Mouse (Mus musculus) hindbrain, embryonic 15.5 days (tissue): ENCODE data around the gene Amn. TPM values are rescaled to one million over a fixed set of nuclear protein-coding genes. Genes with fewer than 3 reads are reported as not detected.

ENCODE experiments used
- ATAC-seq: fragments of 200-750 bp; cut with Nextera tagmentation; 2 replicates; pipeline ENCODE4 v1.8.0; 2017; ENCODE audit warnings: low read depth, moderate number of reproducible peaks, moderate TSS enrichment; ENCODE audit not compliant: low FRiP score
- H3K27ac ChIP-seq: fragments of 300-500 bp; sonication (generic); replicated peaks from 2 replicates; pipeline ENCODE4 v1.5.1; 2015; ENCODE audit warnings: mild to moderate bottlenecking, inconsistent platforms
- H3K27me3 ChIP-seq: fragments of 300-500 bp; sonication (generic); 2 replicates; pipeline ENCODE4 v1.6.1; 2015; ENCODE audit warnings: control low read depth, inconsistent platforms
- H3K36me3 ChIP-seq: fragments of 300-500 bp; sonication (generic); 2 replicates; pipeline ENCODE4 v1.6.1; 2015; ENCODE audit warnings: control low read depth, inconsistent platforms
- H3K4me1 ChIP-seq: fragments of 300-500 bp; sonication (generic); replicated peaks from 2 replicates; pipeline ENCODE4 v1.6.1; 2015; ENCODE audit warnings: control low read depth, inconsistent platforms
- H3K4me2 ChIP-seq: fragments of 300-500 bp; sonication (generic); 2 replicates; pipeline ENCODE4 v1.6.1; 2015; ENCODE audit warnings: moderate library complexity, mild to moderate bottlenecking, inconsistent platforms
- H3K4me3 ChIP-seq: fragments of 300-500 bp; sonication (generic); 2 replicates; pipeline ENCODE4 v1.5.1; 2015; ENCODE audit warnings: mild to moderate bottlenecking, inconsistent platforms
- H3K9ac ChIP-seq: fragments of 300-500 bp; sonication (generic); 2 replicates; pipeline ENCODE4 v1.6.1; 2015; ENCODE audit warnings: inconsistent platforms
- H3K9me3 ChIP-seq: fragments of 300-500 bp; sonication (generic); 2 replicates; pipeline ENCODE4 v1.6.1; 2016; ENCODE audit warnings: control low read depth, inconsistent platforms
- WGBS: fragments of 180-500 bp; shearing (Covaris S2); methylation state at CpG from one replicate; pipeline ENCODE4 v1.1.7; 2015; 5-methylcytosine and 5-hydroxymethylcytosine counted together
- polyA plus RNA-seq: library from polyadenylated mRNA; unstranded; fragments of >200 nt; fragmentation: Nextera tagmentation; extraction: Ambion mirVana; gene quantifications from 2 replicates; pipeline ENCODE4 v1.2.1, GENCODE M21; 2015

The Amn gene
- polyA plus RNA-seq, 1 experiment from 2014 or later = 32.0 TPM

DNA sequence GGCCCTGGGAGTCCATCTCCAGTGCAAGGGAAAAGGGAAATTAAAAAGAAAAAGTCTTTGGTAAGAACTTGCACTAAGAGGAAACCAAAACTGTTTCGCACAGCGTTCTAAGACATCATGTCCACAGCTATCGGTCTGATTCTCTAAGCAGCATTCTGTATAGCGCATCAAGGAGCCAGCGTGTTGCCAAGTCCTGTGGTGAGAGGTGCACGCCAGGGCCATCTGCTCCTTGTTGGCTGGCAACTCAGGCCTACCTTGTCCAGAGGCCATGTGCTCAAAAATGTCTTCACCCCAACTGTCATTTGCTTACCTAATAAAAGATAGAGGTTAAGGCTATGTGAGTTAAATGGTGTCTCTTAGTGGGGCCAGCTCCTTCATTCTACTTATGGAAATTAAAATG, 29.0 kb upstream of the Amn start:
- Histone ChIP-seq H3K9ac (no peak overlapping the region), H3K27me3 (no peaks in the 10 kb centered on the region), H3K4me3 (no peak overlapping the region), H3K4me1 (no peaks in the 10 kb centered on the region), H3K4me2 (no peak overlapping the region), H3K27ac (no peak overlapping the region), H3K36me3 (peaks cover 19% of the 10 kb centered on the region), H3K9me3 (no peaks in the 10 kb centered on the region)
- WGBS = 91% methylated on average over 6 of the region's 6 CpGs
- ATAC-seq = no peak

DNA sequence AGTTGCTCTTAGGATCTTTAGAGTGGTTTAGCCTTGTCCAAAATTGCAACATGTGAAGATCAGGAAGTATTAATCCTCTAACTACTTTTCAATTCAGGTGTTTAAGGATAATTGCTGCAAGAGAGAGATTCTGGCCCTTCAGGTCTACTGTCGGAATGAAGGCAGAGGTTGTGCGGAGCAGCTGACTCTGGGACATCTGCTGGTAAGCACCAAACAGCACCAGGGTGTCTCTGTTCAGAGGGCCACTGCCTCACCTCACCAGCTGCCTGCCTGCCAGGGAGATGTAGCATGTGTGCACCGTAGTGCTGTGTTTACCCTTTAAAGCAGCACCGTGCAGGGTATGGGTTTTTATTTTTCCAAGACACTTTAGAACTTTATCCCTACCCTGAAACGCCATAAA, 28.5 kb upstream of the Amn start:
- Histone ChIP-seq H3K27ac (no peak overlapping the region), H3K27me3 (no peaks in the 10 kb centered on the region), H3K9ac (no peak overlapping the region), H3K4me1 (no peaks in the 10 kb centered on the region), H3K4me3 (no peak overlapping the region), H3K36me3 (peaks cover 19% of the 10 kb centered on the region), H3K9me3 (no peaks in the 10 kb centered on the region), H3K4me2 (no peak overlapping the region)
- 93% methylated on average over 5 of the region's 5 CpGs for WGBS
- ATAC-seq = no peak

DNA sequence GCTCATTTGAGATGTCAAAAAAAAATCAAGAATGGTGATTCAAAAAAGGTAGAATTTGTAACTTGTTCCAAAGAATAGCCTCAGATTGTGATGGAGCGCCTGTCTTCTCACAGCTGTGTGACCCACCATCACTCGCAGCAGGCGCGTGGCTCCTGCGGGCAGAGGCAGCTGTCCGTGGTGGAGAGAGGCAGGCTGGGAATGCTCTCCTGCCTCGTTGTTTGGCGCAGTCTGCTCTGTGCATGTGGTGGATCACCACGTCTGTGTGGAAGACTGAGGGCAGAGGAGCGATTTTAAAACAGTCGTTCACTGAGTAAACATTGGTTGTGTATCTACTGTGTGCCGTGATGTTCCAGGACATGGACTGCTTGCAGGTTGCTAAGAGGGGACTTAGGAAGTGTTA, 27.2 kb upstream of the Amn start:
- no peak overlapping the region for H3K27ac ChIP-seq
- ATAC-seq = no peak
- no peak overlapping the region for H3K4me2 ChIP-seq
- H3K27me3 ChIP-seq = no peaks in the 10 kb centered on the region
- no peak overlapping the region for H3K9ac ChIP-seq
- no peaks in the 10 kb centered on the region for H3K9me3 ChIP-seq
- 91% methylated on average over 12 of the region's 12 CpGs for WGBS
- peaks cover 16% of the 10 kb centered on the region for H3K36me3 ChIP-seq
- no peaks in the 10 kb centered on the region for H3K4me1 ChIP-seq
- H3K4me3 ChIP-seq = no peak overlapping the region

DNA sequence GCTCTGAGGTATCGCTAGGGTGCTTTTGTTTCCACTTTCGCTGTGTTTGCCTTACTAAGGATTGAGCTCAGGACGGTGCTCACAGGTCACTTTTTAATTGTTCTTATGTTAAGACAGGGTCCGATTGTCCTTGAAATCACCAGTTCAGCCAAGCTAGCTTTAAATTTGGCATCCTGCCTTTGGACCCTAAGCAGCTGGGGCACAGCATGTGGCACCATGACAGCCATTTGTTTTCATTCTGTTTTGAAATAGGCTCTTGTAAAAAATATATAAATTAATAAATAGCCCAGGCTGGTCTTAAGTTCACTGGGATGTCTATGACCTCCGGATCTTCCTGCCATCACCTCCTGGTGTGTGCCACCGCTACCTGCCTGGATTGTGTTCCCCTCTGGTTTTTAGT, 25.8 kb upstream of the Amn start:
- ATAC-seq = no peak
- H3K9me3 ChIP-seq = no peaks in the 10 kb centered on the region
- no peaks in the 10 kb centered on the region for H3K27me3 ChIP-seq
- H3K36me3 ChIP-seq = peaks cover 16% of the 10 kb centered on the region
- no peaks in the 10 kb centered on the region for H3K4me1 ChIP-seq
- H3K4me2 ChIP-seq = no peak overlapping the region
- 77% methylated on average over 6 of the region's 6 CpGs for WGBS
- no peak overlapping the region for H3K27ac ChIP-seq
- no peak overlapping the region for H3K9ac ChIP-seq
- H3K4me3 ChIP-seq = no peak overlapping the region

DNA sequence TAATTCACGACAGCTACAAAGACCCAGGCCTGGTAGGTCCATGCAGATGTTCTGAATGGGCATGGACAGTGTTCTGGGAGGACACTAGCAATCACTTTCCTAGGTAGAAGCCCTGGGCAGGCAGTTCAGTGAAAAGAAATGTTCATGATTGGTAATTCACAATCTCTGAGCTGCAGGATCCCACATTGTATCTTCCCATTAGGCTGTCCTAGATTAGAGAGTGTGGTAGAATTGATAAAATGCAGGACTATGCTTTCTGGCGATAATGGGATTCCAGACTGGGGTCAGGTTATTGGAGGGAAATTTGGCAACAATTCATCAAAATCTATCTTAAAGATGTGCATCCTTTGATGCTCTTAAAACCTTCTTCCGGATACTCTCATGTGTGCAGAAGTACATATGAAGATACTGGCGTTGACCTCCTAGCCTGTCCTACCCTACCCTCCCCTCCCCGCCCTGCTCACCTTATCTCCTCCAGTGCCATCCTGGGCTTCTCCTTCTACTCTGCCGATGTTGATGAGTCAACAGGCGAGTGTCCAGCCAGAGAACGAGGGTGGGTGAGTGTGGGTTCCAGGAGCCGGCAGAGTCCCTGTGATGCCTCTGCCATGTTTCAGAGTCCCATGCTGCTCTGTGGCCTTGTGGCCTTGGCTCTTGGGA, 24.0 kb upstream of the Amn start:
- no peak overlapping the region for H3K9ac ChIP-seq
- H3K4me2 ChIP-seq = no peak overlapping the region
- peaks cover 23% of the 10 kb centered on the region for H3K36me3 ChIP-seq
- 93% methylated on average over 9 of the region's 9 CpGs for WGBS
- H3K9me3 ChIP-seq = no peaks in the 10 kb centered on the region
- no peaks in the 10 kb centered on the region for H3K27me3 ChIP-seq
- no peaks in the 10 kb centered on the region for H3K4me1 ChIP-seq
- H3K4me3 ChIP-seq = no peak overlapping the region
- ATAC-seq = no peak
- H3K27ac ChIP-seq = no peak overlapping the region

DNA sequence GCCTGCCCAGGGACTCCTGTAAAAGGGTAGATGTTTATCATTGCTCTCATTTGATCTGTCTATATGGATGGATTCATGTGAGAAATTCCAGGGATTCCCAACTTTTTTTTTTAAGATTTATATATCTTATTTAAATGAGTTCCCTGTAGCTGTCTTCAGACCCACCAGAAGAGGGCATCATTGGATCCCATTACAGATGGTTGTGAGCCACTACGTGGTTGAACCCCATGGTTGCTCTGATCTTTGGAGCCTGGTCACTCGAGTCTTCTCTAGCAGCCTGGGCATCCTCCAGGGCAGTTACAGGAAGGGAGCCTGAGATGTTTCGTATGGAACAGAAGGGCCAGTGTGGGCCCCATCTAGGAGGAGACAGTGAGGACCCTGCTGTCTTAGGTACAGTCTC, 21.8 kb upstream of the Amn start:
- WGBS = 74% methylated on average over 3 of the region's 3 CpGs
- Histone ChIP-seq H3K4me2 (no peak overlapping the region), H3K9me3 (no peaks in the 10 kb centered on the region), H3K27ac (no peak overlapping the region), H3K4me1 (no peaks in the 10 kb centered on the region), H3K27me3 (no peaks in the 10 kb centered on the region), H3K36me3 (peaks cover 18% of the 10 kb centered on the region), H3K4me3 (no peak overlapping the region), H3K9ac (no peak overlapping the region)
- no peak for ATAC-seq

DNA sequence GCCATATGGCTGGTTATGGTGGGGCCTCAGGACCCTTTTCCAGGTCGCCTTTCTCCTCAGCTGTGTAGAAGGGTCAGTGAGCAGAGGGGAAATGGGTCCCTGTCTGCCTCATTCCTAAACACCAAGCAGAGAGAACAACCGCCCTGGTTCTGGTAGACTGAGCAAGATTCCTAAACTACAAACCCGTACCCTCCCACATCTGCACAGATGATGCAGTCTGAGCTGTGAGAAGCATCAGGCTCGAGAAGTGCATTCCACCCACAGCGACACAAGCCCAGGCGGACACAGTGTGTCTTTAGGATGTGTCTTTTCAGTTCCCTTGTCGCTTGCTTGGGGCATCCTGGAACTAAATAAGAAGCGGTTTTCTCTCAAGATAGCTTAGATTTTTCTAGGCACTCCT, 20.8 kb upstream of the Amn start:
- Histone ChIP-seq H3K4me3 (no peak overlapping the region), H3K9ac (no peak overlapping the region), H3K4me1 (no peaks in the 10 kb centered on the region), H3K9me3 (no peaks in the 10 kb centered on the region), H3K27ac (no peak overlapping the region), H3K27me3 (no peaks in the 10 kb centered on the region), H3K36me3 (peaks cover 18% of the 10 kb centered on the region), H3K4me2 (no peak overlapping the region)
- WGBS = 90% methylated on average over 8 of the region's 8 CpGs
- ATAC-seq = no peak

DNA sequence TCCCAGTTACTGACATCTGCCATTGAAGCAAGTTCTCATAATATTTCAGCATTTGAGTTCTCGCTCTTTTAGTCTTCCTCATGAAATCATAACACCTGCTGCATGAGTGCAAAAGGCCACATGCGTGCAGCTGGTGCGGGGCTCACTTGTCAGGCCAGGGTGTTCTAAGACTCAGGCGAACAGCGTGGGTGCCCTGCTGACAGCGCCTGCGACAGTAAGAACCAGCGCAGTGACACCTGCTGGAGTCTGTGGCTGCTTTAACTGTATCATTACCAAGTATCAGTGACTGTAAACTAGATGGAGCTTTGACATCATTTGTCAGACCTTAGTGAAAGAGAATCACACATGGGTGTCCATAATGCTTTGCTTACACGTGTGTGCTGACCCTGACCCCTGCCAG, 19.7 kb upstream of the Amn start:
- Histone ChIP-seq H3K4me1 (no peaks in the 10 kb centered on the region), H3K4me3 (no peak overlapping the region), H3K27ac (no peak overlapping the region), H3K9me3 (no peaks in the 10 kb centered on the region), H3K4me2 (no peak overlapping the region), H3K9ac (no peak overlapping the region), H3K27me3 (no peaks in the 10 kb centered on the region), H3K36me3 (peaks cover 23% of the 10 kb centered on the region)
- 66% methylated on average over 9 of the region's 9 CpGs for WGBS
- no peak for ATAC-seq

DNA sequence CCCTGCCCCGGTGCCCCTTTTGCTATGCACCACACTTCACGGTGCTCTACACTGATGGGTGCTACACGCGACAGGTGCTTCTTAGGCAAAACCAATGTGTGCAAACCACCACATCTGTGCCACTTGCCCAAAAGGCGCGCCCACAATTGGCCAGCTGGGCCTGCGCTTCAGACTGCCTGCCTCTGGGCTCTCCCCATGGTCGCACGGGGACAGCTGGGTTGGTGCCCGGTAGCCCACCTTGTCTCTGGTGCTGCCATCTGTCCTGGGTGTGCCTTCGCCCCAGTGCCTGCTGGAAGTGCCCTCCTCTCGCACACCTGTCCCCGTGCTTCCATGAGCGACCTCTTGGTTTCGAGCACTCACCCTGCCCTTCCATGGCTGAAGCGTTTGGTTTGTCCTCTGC, 7.2 kb upstream of the Amn start:
- Histone ChIP-seq H3K4me1 (no peaks in the 10 kb centered on the region), H3K27me3 (no peaks in the 10 kb centered on the region), H3K4me3 (no peak overlapping the region), H3K4me2 (no peak overlapping the region), H3K27ac (no peak overlapping the region), H3K36me3 (peaks cover 10% of the 10 kb centered on the region; the same call in 1 of the 2 replicates), H3K9ac (no peak overlapping the region), H3K9me3 (no peaks in the 10 kb centered on the region)
- 92% methylated on average over 16 of the region's 16 CpGs for WGBS
- no peak for ATAC-seq

DNA sequence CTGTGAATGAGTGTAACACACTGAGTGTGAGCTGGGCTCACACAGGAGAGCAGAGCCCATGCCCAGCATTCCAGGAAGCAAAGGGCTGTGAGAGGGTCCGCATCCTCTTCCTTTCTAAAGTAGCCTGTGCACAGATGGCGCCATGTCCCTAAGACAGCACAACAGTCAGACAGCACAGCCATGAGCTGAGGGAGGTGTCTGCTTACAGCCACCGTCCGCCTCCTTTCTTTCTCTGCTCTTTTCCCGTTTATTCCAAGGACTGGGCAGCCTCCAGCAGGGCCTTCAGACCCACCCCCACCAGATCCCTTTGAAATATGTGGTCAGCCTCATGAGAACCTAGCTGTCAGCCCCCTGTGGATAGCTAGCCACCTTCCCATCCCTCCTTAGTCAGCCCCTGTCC, 5.7 kb upstream of the Amn start:
- 66% methylated on average over 5 of the region's 5 CpGs for whole genome bisulfite sequencing
- H3K36me3 ChIP-seq = peaks cover 10% of the 10 kb centered on the region; the same call in 1 of the 2 replicates
- no peak overlapping the region for H3K27ac ChIP-seq
- no peaks in the 10 kb centered on the region for H3K9me3 ChIP-seq
- H3K27me3 ChIP-seq = peaks cover 11% of the 10 kb centered on the region
- no peak for ATAC-seq
- H3K4me2 ChIP-seq = no peak overlapping the region
- no peaks in the 10 kb centered on the region for H3K4me1 ChIP-seq
- H3K4me3 ChIP-seq = no peak overlapping the region
- H3K9ac ChIP-seq = no peak overlapping the region

DNA sequence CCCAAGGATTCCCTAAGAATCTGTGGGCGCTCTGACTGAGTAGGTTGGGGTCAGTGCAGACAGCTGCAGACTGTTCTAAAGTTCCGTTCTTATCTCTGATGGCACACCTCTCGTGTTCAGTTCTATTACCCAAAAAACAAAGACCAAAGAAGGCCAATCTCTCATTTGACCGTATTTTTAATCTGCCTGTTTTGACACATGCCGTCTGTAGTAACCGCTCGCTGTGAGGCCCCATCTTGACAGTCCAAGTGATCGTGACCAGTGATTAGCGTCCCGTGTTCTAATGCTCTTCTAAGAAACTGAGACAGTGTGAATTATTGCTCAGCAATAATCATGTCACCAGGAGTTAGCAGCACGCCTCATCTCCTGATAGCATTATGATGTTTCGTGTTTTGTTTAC, 4.3 kb upstream of the Amn start:
- H3K4me1 ChIP-seq = no peaks in the 10 kb centered on the region
- no peak overlapping the region for H3K9ac ChIP-seq
- no peak overlapping the region for H3K4me2 ChIP-seq
- peaks cover 25% of the 10 kb centered on the region for H3K27me3 ChIP-seq
- no peaks in the 10 kb centered on the region for H3K9me3 ChIP-seq
- ATAC-seq = no peak
- peaks cover 5% of the 10 kb centered on the region; the same call in 1 of the 2 replicates for H3K36me3 ChIP-seq
- no peak overlapping the region for H3K27ac ChIP-seq
- WGBS = 88% methylated on average over 12 of the region's 12 CpGs
- no peak overlapping the region for H3K4me3 ChIP-seq

DNA sequence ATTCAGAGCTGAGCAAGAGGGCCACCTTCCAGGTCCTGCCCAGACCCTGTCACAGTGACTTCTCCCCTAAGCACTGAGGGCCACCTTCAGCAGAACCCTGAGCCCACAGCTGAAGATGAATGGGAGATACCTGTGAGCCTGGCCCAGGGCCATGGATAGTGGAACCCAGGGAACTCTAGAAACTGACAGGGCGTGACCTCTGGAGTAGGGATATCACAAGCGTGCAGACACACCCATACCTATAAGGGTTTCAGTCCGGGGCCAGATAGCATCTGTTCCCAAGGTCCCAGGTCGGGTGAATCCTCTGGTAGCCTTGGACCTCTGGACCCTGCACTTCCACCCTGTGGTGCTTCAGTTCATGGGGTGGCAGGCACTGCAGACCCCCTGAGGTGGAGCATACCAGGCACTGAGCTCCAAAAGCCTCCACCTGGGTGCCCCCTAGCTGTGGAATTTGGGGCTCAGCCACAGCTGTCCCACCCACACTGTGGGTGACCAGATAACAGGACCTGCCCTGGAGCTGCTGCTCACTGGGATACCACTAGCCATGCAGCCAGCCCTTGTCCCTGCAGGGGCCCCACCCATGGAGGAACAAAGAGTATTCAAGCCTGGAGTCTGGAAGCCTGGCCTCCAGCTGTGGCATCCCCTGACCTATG, 3.1 kb upstream of the Amn start:
- H3K27ac ChIP-seq = no peak overlapping the region
- WGBS = 75% methylated on average over 4 of the region's 4 CpGs
- no peaks in the 10 kb centered on the region for H3K4me1 ChIP-seq
- H3K27me3 ChIP-seq = peaks cover 36% of the 10 kb centered on the region
- no peak overlapping the region for H3K4me3 ChIP-seq
- no peak for ATAC-seq
- no peak overlapping the region for H3K9ac ChIP-seq
- H3K4me2 ChIP-seq = no peak overlapping the region
- H3K9me3 ChIP-seq = no peaks in the 10 kb centered on the region
- H3K36me3 ChIP-seq = no peaks in the 10 kb centered on the region; the same call in 1 of the 2 replicates

DNA sequence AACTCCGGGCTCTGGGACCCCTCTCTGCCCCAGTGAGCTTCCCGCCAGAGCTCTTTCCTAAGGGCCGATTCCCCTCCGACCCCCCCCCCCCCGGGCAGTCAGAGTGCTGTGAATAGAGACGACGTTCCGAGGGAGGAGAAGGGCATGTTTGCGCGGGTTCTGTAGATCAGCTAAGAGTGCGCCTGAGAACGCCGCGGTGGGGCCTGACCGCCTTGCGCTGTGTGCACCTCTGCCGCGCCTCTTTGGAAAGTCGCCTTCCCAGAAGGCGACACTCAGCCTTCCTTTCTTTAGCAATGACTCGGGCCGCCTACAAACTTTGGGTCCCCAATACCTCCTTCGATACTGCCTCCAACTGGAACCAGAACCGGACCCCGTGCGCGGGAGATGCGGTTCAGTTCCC, 511 bp downstream of the Amn start:
- Histone ChIP-seq H3K27me3 (peaks cover 71% of the 10 kb centered on the region), H3K4me2 (no peak overlapping the region), H3K4me3 (no peak overlapping the region), H3K4me1 (peaks cover 22% of the 10 kb centered on the region), H3K27ac (no peak overlapping the region), H3K36me3 (no peaks in the 10 kb centered on the region), H3K9me3 (no peaks in the 10 kb centered on the region), H3K9ac (no peak overlapping the region)
- no peak for ATAC-seq
- WGBS = 8% methylated on average over 27 of the region's 28 CpGs
